Mouse (Mus musculus) cerebral cortex, adult 2 months (tissue): ENCODE results near the gene Abca13.

Experiments
- WGBS: fragments of 180-500 bp; shearing (Covaris S2); methylation state at CpG from one replicate; pipeline ENCODE4 v1.1.7; 2018; 5-methylcytosine and 5-hydroxymethylcytosine counted together

Gene Abca13

GRCm38 (mm10) chr11:9191555-9192131, at the start of gene Abca13:
Abca13 (plus strand) TSS chr11:9191942.
- 68% methylated on average over 12 of the region's 12 CpGs for WGBS

GRCm38 (mm10) chr11:9145113-9145512, 46.6 kb upstream of the Abca13 start:
- WGBS = 96% methylated on average over 2 of the region's 2 CpGs

GRCm38 (mm10) chr11:9146115-9146514, 45.6 kb upstream of the Abca13 start:
- WGBS = 95% methylated on average over 4 of the region's 4 CpGs

GRCm38 (mm10) chr11:9146683-9147082, 45.1 kb upstream of the Abca13 start:
- WGBS = 95% methylated on average over 1 of the region's 1 CpGs

GRCm38 (mm10) chr11:9148206-9148605, 43.5 kb upstream of the Abca13 start:
- 77% methylated on average over 2 of the region's 2 CpGs for WGBS

GRCm38 (mm10) chr11:9150403-9150802, 41.3 kb upstream of the Abca13 start:
- WGBS = 88% methylated on average over 25 of the region's 25 CpGs

GRCm38 (mm10) chr11:9159953-9160352, 31.8 kb upstream of the Abca13 start:
- 66% methylated on average over 3 of the region's 3 CpGs for WGBS

GRCm38 (mm10) chr11:9167331-9167730, 24.4 kb upstream of the Abca13 start:
- 97% methylated on average over 2 of the region's 2 CpGs for WGBS

GRCm38 (mm10) chr11:9181477-9181876, 10.3 kb upstream of the Abca13 start:
- WGBS = 83% methylated on average over 1 of the region's 1 CpGs

GRCm38 (mm10) chr11:9190772-9191554, 779 bp upstream of the Abca13 start:
- WGBS = 65% methylated on average over 11 of the region's 11 CpGs

GRCm38 (mm10) chr11:9194861-9195260, 3.1 kb downstream of the Abca13 start:
- 88% methylated on average over 3 of the region's 3 CpGs for WGBS

GRCm38 (mm10) chr11:9199868-9200267, 8.1 kb downstream of the Abca13 start:
- WGBS = 77% methylated on average over 2 of the region's 2 CpGs

- 64% methylated on average over 8 of the region's 8 CpGs for WGBS
These were observed 19.0 kb downstream of the Abca13 start for GRCm38 (mm10) chr11:9210707-9211106.

GRCm38 (mm10) chr11:9213580-9213979, 21.8 kb downstream of the Abca13 start:
- WGBS = 60% methylated on average over 9 of the region's 9 CpGs

- 54% methylated on average over 4 of the region's 4 CpGs for WGBS
These were observed 24.5 kb downstream of the Abca13 start for GRCm38 (mm10) chr11:9216252-9216651.

- 84% methylated on average over 3 of the region's 3 CpGs for WGBS
These were observed 28.8 kb downstream of the Abca13 start for GRCm38 (mm10) chr11:9220501-9220900.

- 59% methylated on average over 1 of the region's 1 CpGs for WGBS
These were observed 29.9 kb downstream of the Abca13 start for GRCm38 (mm10) chr11:9221646-9222045.

GRCm38 (mm10) chr11:9226399-9226798, 34.7 kb downstream of the Abca13 start:
- 77% methylated on average over 4 of the region's 4 CpGs for WGBS

- 82% methylated on average over 5 of the region's 5 CpGs for WGBS
These were observed 57.9 kb downstream of the Abca13 start for GRCm38 (mm10) chr11:9249627-9250026.

GRCm38 (mm10) chr11:9263072-9263471, 71.3 kb downstream of the Abca13 start:
- WGBS = 72% methylated on average over 3 of the region's 3 CpGs

GRCm38 (mm10) chr11:9269090-9269489, 77.3 kb downstream of the Abca13 start:
- 67% methylated on average over 3 of the region's 3 CpGs for WGBS

GRCm38 (mm10) chr11:9285204-9285603, 93.5 kb downstream of the Abca13 start:
- WGBS = 77% methylated on average over 3 of the region's 3 CpGs

GRCm38 (mm10) chr11:9285759-9286158, 94.0 kb downstream of the Abca13 start:
- WGBS = 75% methylated on average over 3 of the region's 3 CpGs
